Comparison of ENCODE assay signal across 12 mouse cellular contexts in genomic region chr4:9080821-9081493, GRCm38 (mm10).
A peak's percentile ranks its signal among the peaks of the same experiment; 100 is the strongest.
DNase-seq lines count a peak whose midpoint lies in the region; ATAC-seq and TF ChIP-seq lines count a peak whose summit lies in the region.
"Had no signal": no experiment of that assay in that cellular context is flagged by ENCODE, and none has a peak within 500 bp of the region (broad histone marks: within the 10 kb centered on the region; RNA-seq: fewer than 3 reads in every experiment).

No protein-coding gene starts in this region.

- TF ChIP-seq CTCF in liver, postnatal 0 days (IDR thresholded peaks at IDR 0.05; ENCODE audit: low read depth): no peak

- H3K27me3 ChIP-seq in forebrain, embryonic 15.5 days: no peaks in the 10 kb centered on the region
- no peaks in the 10 kb centered on the region for H3K27me3 ChIP-seq in forebrain, embryonic 16.5 days (replicated peaks; ENCODE audit: control insufficient read depth, insufficient read depth, low read length)
- no peaks in the 10 kb centered on the region for H3K27me3 ChIP-seq in liver, postnatal 0 days (ENCODE audit: insufficient read depth, low read length)
- H3K27me3 ChIP-seq in liver, embryonic 11.5 days (replicated peaks; ENCODE audit: control insufficient read depth, insufficient read depth, low read length): no peaks in the 10 kb centered on the region
- H3K27me3 ChIP-seq in kidney, embryonic 15.5 days: no peaks in the 10 kb centered on the region
- H3K27me3 ChIP-seq: forebrain, embryonic 12.5 days; midbrain, embryonic 15.5 days had no signal

- peaks cover 15% of the 10 kb centered on the region for H3K4me1 ChIP-seq in forebrain, embryonic 15.5 days
- peaks cover 14% of the 10 kb centered on the region for H3K4me1 ChIP-seq in forebrain, embryonic 16.5 days (replicated peaks; ENCODE audit: control insufficient read depth, insufficient read depth, low read length)
- peaks cover 23% of the 10 kb centered on the region for H3K4me1 ChIP-seq in liver, postnatal 0 days (ENCODE audit: insufficient read depth)
- H3K4me1 ChIP-seq in liver, embryonic 11.5 days (replicated peaks; ENCODE audit: control insufficient read depth, insufficient read depth, low read length): 0 out of 2 replicates have a peak, but pooled peaks cover 2% of the 10 kb centered on the region
- peaks cover 23% of the 10 kb centered on the region for H3K4me1 ChIP-seq in kidney, embryonic 15.5 days

- DNase-seq in liver, postnatal 0 days: no peak
- no peak for DNase-seq in liver, embryonic 11.5 days (ENCODE audit: low spot score)
- peak; percentile 48 for DNase-seq in NIH3T3 (ENCODE audit: low read depth)
- peak; percentile 39 to 40 for DNase-seq in cerebellum, postnatal 36 days
- DNase-seq in thymus, postnatal 4 days: no peak

- ATAC-seq in forebrain, embryonic 15.5 days (replicated peaks): 0 out of 2 replicates have a peak, but pooled peaks have one; percentile 38
- no peak for ATAC-seq in forebrain, embryonic 16.5 days
- 0 out of 2 replicates have a peak, but pooled peaks have one; percentile 12 for ATAC-seq in liver, postnatal 0 days
- ATAC-seq in liver, embryonic 11.5 days (replicated peaks; ENCODE audit: low FRiP score): no peak
- ATAC-seq in kidney, embryonic 15.5 days (replicated peaks; ENCODE audit: low FRiP score): no peak

- no peak overlapping the region for H3K9ac ChIP-seq in forebrain, embryonic 15.5 days (replicated peaks)
- H3K9ac ChIP-seq in forebrain, embryonic 16.5 days (replicated peaks; ENCODE audit: low read depth, low read length): no peak overlapping the region
- H3K9ac ChIP-seq in liver, postnatal 0 days (replicated peaks): no peak overlapping the region
- no peak overlapping the region for H3K9ac ChIP-seq in liver, embryonic 11.5 days (ENCODE audit: low read depth, low read length)
- no peak overlapping the region for H3K9ac ChIP-seq in kidney, embryonic 15.5 days
- H3K9ac ChIP-seq: forebrain, embryonic 12.5 days; hindbrain, embryonic 14.5 days; liver, embryonic 14.5 days; midbrain, embryonic 15.5 days had no signal

- H3K9me3 ChIP-seq in forebrain, embryonic 15.5 days: no peaks in the 10 kb centered on the region
- no peaks in the 10 kb centered on the region for H3K9me3 ChIP-seq in forebrain, embryonic 16.5 days (ENCODE audit: control insufficient read depth, low read length)
- H3K9me3 ChIP-seq in liver, postnatal 0 days (ENCODE audit: low read length): no peaks in the 10 kb centered on the region
- no peaks in the 10 kb centered on the region for H3K9me3 ChIP-seq in liver, embryonic 11.5 days (ENCODE audit: control insufficient read depth, low read length)
- no peaks in the 10 kb centered on the region for H3K9me3 ChIP-seq in kidney, embryonic 15.5 days (replicated peaks)
- H3K9me3 ChIP-seq: forebrain, embryonic 12.5 days; midbrain, embryonic 15.5 days had no signal

- peak; percentile 29; the same call in 1 of the 2 replicates for TF ChIP-seq EP300 in liver, postnatal 0 days (IDR thresholded peaks at IDR 0.05; ENCODE audit: low read depth)

- no peaks in the 10 kb centered on the region for H3K36me3 ChIP-seq in forebrain, embryonic 15.5 days
- no peaks in the 10 kb centered on the region for H3K36me3 ChIP-seq in forebrain, embryonic 16.5 days (ENCODE audit: control insufficient read depth, insufficient read depth)
- H3K36me3 ChIP-seq in liver, postnatal 0 days (replicated peaks; ENCODE audit: insufficient read depth, low read length): no peaks in the 10 kb centered on the region
- H3K36me3 ChIP-seq in liver, embryonic 11.5 days (ENCODE audit: control insufficient read depth, insufficient read depth, low read length): no peaks in the 10 kb centered on the region
- H3K36me3 ChIP-seq in kidney, embryonic 15.5 days: no peaks in the 10 kb centered on the region
- H3K36me3 ChIP-seq: forebrain, embryonic 12.5 days; midbrain, embryonic 15.5 days had no signal

- 41% methylated on average over 15 of the region's 15 CpGs for WGBS in forebrain, embryonic 15.5 days
- WGBS in forebrain, embryonic 16.5 days: 37% methylated on average over 15 of the region's 15 CpGs
- WGBS in liver, postnatal 0 days (ENCODE audit: insufficient replicate concordance): 47% methylated on average over 15 of the region's 15 CpGs
- WGBS in liver, embryonic 11.5 days: 56% methylated on average over 15 of the region's 15 CpGs
- 75% methylated on average over 15 of the region's 15 CpGs for WGBS in kidney, embryonic 15.5 days

- no peak overlapping the region for H3K4me2 ChIP-seq in forebrain, embryonic 15.5 days (replicated peaks)
- no peak overlapping the region for H3K4me2 ChIP-seq in forebrain, embryonic 16.5 days (ENCODE audit: low read length)
- H3K4me2 ChIP-seq in liver, postnatal 0 days (ENCODE audit: low read depth, low read length): no peak overlapping the region
- no peak overlapping the region for H3K4me2 ChIP-seq in liver, embryonic 11.5 days
- no peak overlapping the region for H3K4me2 ChIP-seq in kidney, embryonic 15.5 days
- H3K4me2 ChIP-seq: forebrain, embryonic 12.5 days; hindbrain, embryonic 14.5 days; midbrain, embryonic 15.5 days had no signal

- H3K4me3 ChIP-seq in forebrain, embryonic 15.5 days: no peak overlapping the region
- H3K4me3 ChIP-seq in forebrain, embryonic 16.5 days (replicated peaks; ENCODE audit: low read length): no peak overlapping the region
- no peak overlapping the region for H3K4me3 ChIP-seq in liver, postnatal 0 days (ENCODE audit: low read depth, low read length)
- no peak overlapping the region for H3K4me3 ChIP-seq in liver, embryonic 11.5 days (ENCODE audit: low read depth, low read length)
- H3K4me3 ChIP-seq in kidney, embryonic 15.5 days (replicated peaks): no peak overlapping the region
- H3K4me3 ChIP-seq: forebrain, embryonic 12.5 days; midbrain, embryonic 15.5 days had no signal

- no peak overlapping the region for H3K27ac ChIP-seq in forebrain, embryonic 15.5 days (replicated peaks)
- no peak overlapping the region for H3K27ac ChIP-seq in forebrain, embryonic 16.5 days (ENCODE audit: low read length)
- peak overlapping the region; percentile 86 for H3K27ac ChIP-seq in liver, postnatal 0 days (ENCODE audit: low read depth)
- H3K27ac ChIP-seq in liver, embryonic 11.5 days (ENCODE audit: low read depth, low read length): no peak overlapping the region
- H3K27ac ChIP-seq in kidney, embryonic 15.5 days: no peak overlapping the region
- H3K27ac ChIP-seq: hindbrain, embryonic 14.5 days; liver, embryonic 14.5 days; midbrain, embryonic 15.5 days had no signal

Comparison
In these comparisons a context has a peak if more than half of its experiments do, and no peak if none do; other contexts are left out.
1. ATAC-seq: peak in forebrain, embryonic 15.5 days (single experiment) and liver, postnatal 0 days (single experiment); none in forebrain, embryonic 16.5 days (single experiment), liver, embryonic 11.5 days (single experiment) and kidney, embryonic 15.5 days (single experiment).
2. DNase-seq: peak in NIH3T3 (single experiment) and cerebellum, postnatal 36 days (2 of 2); none in liver, postnatal 0 days (single experiment), liver, embryonic 11.5 days (single experiment) and thymus, postnatal 4 days (single experiment).